Mouse (Mus musculus): Measurements from ENCODE around the gene Vmn2r38.
"Not testable (repeated sequence)": the region's sequence is repeated elsewhere in the genome, so short reads cannot be mapped to it uniquely, and the experiment has no call there.

Vmn2r38 gene

DNA sequence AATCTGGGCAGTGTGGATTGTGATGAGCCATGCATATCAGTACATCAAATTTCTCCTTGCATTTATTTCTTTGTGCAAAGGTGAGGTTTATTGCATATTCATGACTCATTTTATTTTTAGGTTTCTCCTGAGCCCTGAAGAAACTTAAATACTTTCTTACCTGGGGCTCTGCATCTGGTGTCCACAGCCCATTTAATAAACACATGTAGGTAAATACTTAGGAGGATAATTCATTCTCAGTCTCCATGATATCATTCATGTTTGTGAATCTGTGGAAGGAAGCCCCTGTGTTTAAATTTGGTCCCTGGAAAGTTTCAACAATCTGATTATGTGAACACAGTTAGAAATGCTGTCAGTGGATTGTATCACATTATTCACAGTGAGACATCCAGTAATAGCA lies at the start of gene Vmn2r38:
Gene Vmn2r38, minus strand, starts transcription at position 101 of the 400 bp plus-strand sequence.
- not testable (repeated sequence) for DNase-seq

DNA sequence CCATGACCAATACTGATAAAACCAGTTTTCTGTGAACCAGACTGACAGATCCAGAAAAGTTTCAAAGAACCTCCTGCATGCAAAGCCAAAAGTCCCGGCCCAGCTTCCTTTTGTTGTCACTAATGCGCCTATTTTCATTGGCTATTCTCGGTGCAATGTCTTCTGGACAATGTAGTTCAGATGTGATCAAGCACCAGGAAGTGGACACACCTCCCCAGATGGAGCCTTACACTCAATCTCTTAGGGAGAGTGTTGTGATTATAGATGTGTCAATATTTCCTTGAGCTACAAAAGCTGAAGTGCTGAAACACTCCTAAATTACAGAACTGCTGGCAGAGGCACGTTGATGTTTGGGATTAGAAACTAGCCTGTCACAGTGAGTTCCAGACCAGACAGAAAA lies 32.3 kb downstream of the Vmn2r38 start:
- not testable (repeated sequence) for DNase-seq

DNA sequence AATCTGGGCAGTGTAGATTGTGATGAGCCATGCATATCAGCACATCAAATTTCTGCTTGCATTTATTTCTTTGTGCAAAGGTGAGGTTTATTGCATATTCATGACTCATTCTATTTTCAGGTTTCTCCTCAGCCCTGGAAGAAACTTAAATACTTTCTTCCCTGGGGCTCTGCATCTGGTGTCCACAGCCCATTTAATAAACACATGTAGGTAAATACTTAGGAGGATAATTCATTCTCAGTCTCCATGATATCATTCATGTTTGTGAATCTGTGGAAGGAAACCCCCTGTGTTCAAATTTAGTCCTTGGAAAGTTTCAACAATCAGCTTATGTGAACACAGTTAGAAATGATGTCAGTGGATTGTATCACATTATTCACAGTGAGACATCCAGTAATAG lies 67.0 kb downstream of the Vmn2r38 start, which contains the start of gene Vmn2r39:
Gene Vmn2r39, minus strand, starts transcription at position 101 of the 400 bp plus-strand sequence.
- not testable (repeated sequence) for DNase-seq
